Mouse (Mus musculus) midbrain, embryonic 11.5 days (tissue): Measurements from ENCODE around the gene Olfr896-ps1. TPM values are rescaled to one million over a fixed set of nuclear protein-coding genes. Genes with fewer than 3 reads are reported as not detected.

Experiments used
- ATAC-seq: fragments of 200-750 bp; cut with Nextera tagmentation; 2 replicates; pipeline ENCODE4 v1.8.0; 2017; ENCODE audit warnings: moderate TSS enrichment, moderate library complexity; ENCODE audit not compliant: low FRiP score
- DNase-seq: peaks from one replicate; pipeline ENCODE4 v3.0.0; 2015; ENCODE audit warnings: low spot score; ENCODE audit errors: missing footprints
- H3K27ac ChIP-seq: fragments of 300-500 bp; sonication (generic); 2 replicates; pipeline ENCODE4 v1.5.1; 2014; ENCODE audit warnings: low read depth, low read length
- H3K27me3 ChIP-seq: fragments of 300-500 bp; sonication (generic); 2 replicates; pipeline ENCODE4 v1.6.1; 2014; ENCODE audit warnings: mild to moderate bottlenecking, low read length, moderate library complexity, mixed read lengths; ENCODE audit not compliant: control insufficient read depth, insufficient read depth
- H3K36me3 ChIP-seq: fragments of 300-500 bp; sonication (generic); 2 replicates; pipeline ENCODE4 v1.6.1; 2014; ENCODE audit warnings: mild to moderate bottlenecking, low read length, moderate library complexity, mixed read lengths; ENCODE audit not compliant: control insufficient read depth, insufficient read depth
- H3K4me1 ChIP-seq: fragments of 300-500 bp; sonication (generic); 2 replicates; pipeline ENCODE4 v1.6.1; 2014; ENCODE audit warnings: low read length; ENCODE audit not compliant: control insufficient read depth, insufficient read depth
- H3K4me2 ChIP-seq: fragments of 300-500 bp; sonication (generic); 2 replicates; pipeline ENCODE4 v1.6.1; 2014; ENCODE audit warnings: mild to moderate bottlenecking, moderate library complexity
- H3K4me3 ChIP-seq: fragments of 300-500 bp; sonication (generic); 2 replicates; pipeline ENCODE4 v1.5.1; 2014; ENCODE audit warnings: low read depth, low read length
- H3K9ac ChIP-seq: fragments of 300-500 bp; sonication (generic); 2 replicates; pipeline ENCODE4 v1.6.1; 2014; ENCODE audit warnings: low read length
- H3K9me3 ChIP-seq: fragments of 300-500 bp; sonication (generic); 2 replicates; pipeline ENCODE4 v1.6.1; 2016; ENCODE audit warnings: low read length; ENCODE audit not compliant: control insufficient read depth
- WGBS: fragments of 180-500 bp; shearing (Covaris S2); extraction: QIAGEN DNeasy Blood & Tissue Kit; methylation state at CpG from one replicate; pipeline ENCODE4 v1.1.7; 2014; 5-methylcytosine and 5-hydroxymethylcytosine counted together
- polyA plus RNA-seq: library from polyadenylated mRNA; unstranded; fragments of >200 nt; fragmentation: Nextera tagmentation; extraction: Ambion mirVana; gene quantifications from 2 replicates; pipeline ENCODE4 v1.2.1, GENCODE M21; 2014

Olfr896-ps1 gene
- polyA plus RNA-seq = not detected in 2 replicates

DNA sequence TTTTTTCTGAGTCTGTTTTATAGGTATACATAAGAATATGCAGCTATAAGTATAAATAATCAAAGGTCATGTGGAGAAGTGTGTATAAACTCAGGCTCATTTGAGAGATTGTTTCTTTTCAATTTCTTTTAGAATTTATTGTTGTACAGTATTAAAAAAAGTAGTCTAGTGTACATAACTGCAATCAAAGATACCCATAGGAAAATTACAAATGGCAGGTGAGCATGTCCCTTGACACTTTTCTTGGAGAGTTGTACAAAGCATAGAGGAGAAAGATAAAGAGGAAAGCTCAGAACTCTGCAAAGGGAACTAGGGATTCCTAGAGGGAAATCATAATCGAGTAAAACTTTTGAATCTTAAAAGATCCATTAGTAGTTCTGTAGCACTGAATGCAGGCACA, at the start of gene Olfr896-ps1:
TSS of gene Olfr896-ps1 (plus strand) at position 301 of the 400 bp plus-strand sequence.
- no peak within 1 kb of the TSS for H3K9ac ChIP-seq
- no peak within 1 kb of the TSS for H3K4me2 ChIP-seq
- no peak within 1 kb of the TSS for H3K4me3 ChIP-seq
- no peaks in the 10 kb centered on the region for H3K36me3 ChIP-seq
- ATAC-seq (no peak), DNase-seq (no peak)
- no peaks in the 10 kb centered on the region for H3K4me1 ChIP-seq
- WGBS = 93% methylated on average over 1 of the region's 1 CpGs
- no peak within 1 kb of the TSS for H3K27ac ChIP-seq
- H3K27me3 ChIP-seq = no peaks in the 10 kb centered on the region
- no peaks in the 10 kb centered on the region for H3K9me3 ChIP-seq

DNA sequence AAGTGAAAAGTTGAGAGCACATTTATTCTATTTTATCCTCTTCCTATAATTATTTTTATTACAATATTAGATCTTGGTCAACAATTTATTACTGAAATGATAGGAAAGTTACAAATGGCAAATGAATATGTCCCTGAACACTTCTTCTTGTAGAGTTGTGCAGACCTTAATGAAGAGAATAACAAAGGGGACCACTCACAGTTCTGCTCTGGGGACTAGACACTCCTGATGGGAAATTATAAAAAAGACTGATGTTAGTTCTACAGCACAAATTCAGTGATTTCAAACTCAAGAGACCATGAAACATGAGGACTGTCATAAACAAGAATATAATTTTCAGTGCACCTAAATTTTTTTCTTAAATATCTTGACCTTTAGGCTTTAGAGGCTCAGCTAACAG, 38.4 kb upstream of the Olfr896-ps1 start, which contains the start of gene Olfr143:
TSS of gene Olfr143 (plus strand) at position 301 of the 400 bp plus-strand sequence.
- DNase-seq = no peak
- Histone ChIP-seq H3K4me1 (no peaks in the 10 kb centered on the region), H3K4me3 (no peak within 1 kb of the TSS), H3K27me3 (no peaks in the 10 kb centered on the region), H3K9me3 (no peaks in the 10 kb centered on the region), H3K9ac (no peak within 1 kb of the TSS), H3K27ac (no peak within 1 kb of the TSS), H3K36me3 (no peaks in the 10 kb centered on the region), H3K4me2 (no peak within 1 kb of the TSS)
- no peak for ATAC-seq

GRCm38 (mm10) chr9:38267551-38267950, 23.4 kb upstream of the Olfr896-ps1 start, which contains the start of gene Olfr895:
Olfr895 (plus strand) TSS chr9:38267851.
- Histone ChIP-seq H3K27me3 (no peaks in the 10 kb centered on the region), H3K27ac (no peak within 1 kb of the TSS), H3K9me3 (no peaks in the 10 kb centered on the region), H3K4me2 (no peak within 1 kb of the TSS), H3K4me1 (no peaks in the 10 kb centered on the region), H3K4me3 (no peak within 1 kb of the TSS), H3K9ac (no peak within 1 kb of the TSS), H3K36me3 (no peaks in the 10 kb centered on the region)
- no peak for ATAC-seq
- DNase-seq = no peak

GRCm38 (mm10) chr9:38328760-38329159, 37.9 kb downstream of the Olfr896-ps1 start, which contains the start of gene Olfr25:
Olfr25 (plus strand) TSS chr9:38329060.
- H3K9ac ChIP-seq = no peak within 1 kb of the TSS
- no peak within 1 kb of the TSS for H3K4me3 ChIP-seq
- H3K36me3 ChIP-seq = no peaks in the 10 kb centered on the region
- no peaks in the 10 kb centered on the region for H3K27me3 ChIP-seq
- no peak within 1 kb of the TSS for H3K4me2 ChIP-seq
- H3K4me1 ChIP-seq = no peaks in the 10 kb centered on the region
- H3K9me3 ChIP-seq = no peaks in the 10 kb centered on the region
- DNase-seq = no peak
- 83% methylated on average over 3 of the region's 3 CpGs for WGBS
- ATAC-seq = no peak
- no peak within 1 kb of the TSS for H3K27ac ChIP-seq

Other genes with a start within 250 kb of the Olfr896-ps1 start
- not detected in 2 replicates for gene Olfr884, start 244.6 kb upstream of the Olfr896-ps1 start, polyA plus RNA-seq
- not detected in 2 replicates for gene Olfr885, start 229.8 kb upstream of the Olfr896-ps1 start, polyA plus RNA-seq
- gene Olfr887, start 207.0 kb upstream of the Olfr896-ps1 start, polyA plus RNA-seq = not detected in 2 replicates
- gene Olfr888, start 183.0 kb upstream of the Olfr896-ps1 start, polyA plus RNA-seq = not detected in 2 replicates
- gene Olfr889, start 175.9 kb upstream of the Olfr896-ps1 start, polyA plus RNA-seq = 0.04 and 0.07 TPM in 2 replicates
- not detected in 2 replicates for gene Olfr890, start 148.6 kb upstream of the Olfr896-ps1 start, polyA plus RNA-seq
- gene Olfr891, start 110.3 kb upstream of the Olfr896-ps1 start, polyA plus RNA-seq = not detected in 2 replicates
- gene Olfr893, start 82.7 kb upstream of the Olfr896-ps1 start, polyA plus RNA-seq = not detected in 2 replicates
- gene Olfr894, start 73.1 kb upstream of the Olfr896-ps1 start, polyA plus RNA-seq = not detected in 2 replicates
- gene Olfr143, start 38.3 kb upstream of the Olfr896-ps1 start, polyA plus RNA-seq = not detected in 2 replicates
- gene Olfr895, start 23.3 kb upstream of the Olfr896-ps1 start, polyA plus RNA-seq = not detected in 2 replicates
- not detected in 2 replicates for gene Olfr25, start 38.0 kb downstream of the Olfr896-ps1 start, polyA plus RNA-seq
- not detected in 2 replicates for gene Olfr898, start 57.3 kb downstream of the Olfr896-ps1 start, polyA plus RNA-seq
- not detected in 2 replicates for gene Olfr250, start 75.8 kb downstream of the Olfr896-ps1 start, polyA plus RNA-seq
- not detected in 2 replicates for gene Olfr251, start 86.0 kb downstream of the Olfr896-ps1 start, polyA plus RNA-seq
- not detected in 2 replicates for gene Olfr147, start 110.6 kb downstream of the Olfr896-ps1 start, polyA plus RNA-seq
- gene Olfr901, start 138.3 kb downstream of the Olfr896-ps1 start, polyA plus RNA-seq = not detected in 2 replicates
- not detected in 2 replicates for gene Olfr902, start 156.5 kb downstream of the Olfr896-ps1 start, polyA plus RNA-seq
- not detected in 2 replicates for gene Olfr904, start 172.0 kb downstream of the Olfr896-ps1 start, polyA plus RNA-seq
- not detected in 2 replicates for gene Olfr905, start 180.0 kb downstream of the Olfr896-ps1 start, polyA plus RNA-seq
- gene Olfr906, start 196.0 kb downstream of the Olfr896-ps1 start, polyA plus RNA-seq = not detected in 2 replicates
- gene Olfr907, start 204.7 kb downstream of the Olfr896-ps1 start, polyA plus RNA-seq = not detected in 2 replicates
- not detected in 2 replicates for gene Olfr911-ps1, start 230.5 kb downstream of the Olfr896-ps1 start, polyA plus RNA-seq
- gene Olfr910, start 246.7 kb downstream of the Olfr896-ps1 start, polyA plus RNA-seq = not detected in 2 replicates